Mouse (Mus musculus): ENCODE data around the gene Myo10. TPM values are rescaled to one million over a fixed set of nuclear protein-coding genes. Genes with fewer than 3 reads are reported as not detected.

Myo10 gene
- polyA plus RNA-seq, 1 experiment from 2014 or later, result 12.5 TPM

DNA sequence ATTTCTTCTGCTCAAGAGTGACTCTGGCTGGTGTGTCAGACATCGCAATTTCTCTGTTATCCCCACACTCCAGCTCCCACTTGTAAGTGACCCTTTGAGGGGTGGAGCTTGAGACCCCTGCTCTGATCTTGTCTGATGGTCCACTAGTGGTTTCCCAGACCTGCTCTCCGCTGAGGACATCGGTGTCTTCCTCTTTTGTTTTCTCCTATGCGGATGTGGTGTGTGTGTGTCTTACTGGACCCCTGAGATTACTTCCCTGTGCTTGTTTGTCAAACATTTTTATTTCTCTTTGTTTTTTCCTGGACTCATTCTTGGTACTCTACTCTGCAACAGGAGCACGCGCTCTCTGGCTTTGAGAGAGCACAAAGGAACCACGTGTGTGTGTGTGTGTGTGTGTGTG is 239.6 kb downstream of the Myo10 start:
- H3K4me2 ChIP-seq, result no peak overlapping the region
- no peak for ATAC-seq (replicated peaks; ENCODE audit: insufficient number of reproducible peaks, insufficient read depth, low FRiP score, low read depth)
- H3K36me3 ChIP-seq, result no peaks in the 10 kb centered on the region
- H3K4me1 ChIP-seq (replicated peaks), result peaks cover 14% of the 10 kb centered on the region
- no peaks in the 10 kb centered on the region for H3K27me3 ChIP-seq
- H3K27ac ChIP-seq, result no peak overlapping the region
- 77% methylated on average over 7 of the region's 7 CpGs for WGBS
- no peak overlapping the region for H3K9ac ChIP-seq
- no peaks in the 10 kb centered on the region for H3K9me3 ChIP-seq (replicated peaks)
- H3K4me3 ChIP-seq, result no peak overlapping the region

Other genes starting within 250 kb of the Myo10 start
- 7.8 and 13.3 TPM in 2 replicates for gene Basp1, start 208.8 kb upstream of the Myo10 start, polyA plus RNA-seq (2015; fragmentation: Nextera tagmentation; extraction: Ambion mirVana)
- 60.3 and 84.6 TPM in 2 replicates for gene Retreg1, start 220.7 kb downstream of the Myo10 start, polyA plus RNA-seq (2015; fragmentation: Nextera tagmentation; extraction: Ambion mirVana)

Data from heart, embryonic 15.5 days (tissue).